Mouse (Mus musculus) midbrain, postnatal 0 days (tissue): Measurements from ENCODE around the gene Pi4k2a. TPM values are rescaled to one million over a fixed set of nuclear protein-coding genes. Genes with fewer than 3 reads are reported as not detected.
"Not testable (repeated sequence)": the region's sequence is repeated elsewhere in the genome, so short reads cannot be mapped to it uniquely, and the experiment has no call there.

Experiments
- ATAC-seq: fragments of 200-750 bp; cut with Nextera tagmentation; 2 replicates; pipeline ENCODE4 v1.8.0; 2017; ENCODE audit warnings: moderate number of reproducible peaks, mild to moderate bottlenecking, moderate TSS enrichment, moderate library complexity; ENCODE audit not compliant: low FRiP score
- DNase-seq: peaks from one replicate; pipeline ENCODE4 v3.0.0-alpha.2; 2015; ENCODE audit warnings: low spot score
- H3K27ac ChIP-seq: fragments of 300-500 bp; sonication (generic); 2 replicates; pipeline ENCODE4 v1.5.1; 2014; ENCODE audit warnings: low read depth, mild to moderate bottlenecking, low read length, mixed read lengths
- H3K27me3 ChIP-seq: fragments of 300-500 bp; sonication (generic); 2 replicates; pipeline ENCODE4 v1.6.1; 2014; ENCODE audit warnings: low read length, control low read depth, mixed read lengths; ENCODE audit not compliant: insufficient read depth
- H3K36me3 ChIP-seq: fragments of 300-500 bp; sonication (generic); 2 replicates; pipeline ENCODE4 v1.6.1; 2014; ENCODE audit warnings: low read length, control low read depth, mixed read lengths; ENCODE audit not compliant: insufficient read depth
- H3K4me1 ChIP-seq: fragments of 300-500 bp; sonication (generic); 2 replicates; pipeline ENCODE4 v1.6.1; 2014; ENCODE audit warnings: mild to moderate bottlenecking, control low read depth, antibody characterized with exemption, low read length, mixed read lengths; ENCODE audit not compliant: insufficient read depth
- H3K4me2 ChIP-seq: fragments of 300-500 bp; sonication (generic); 2 replicates; pipeline ENCODE4 v1.6.1; 2014; ENCODE audit warnings: low read depth, mild to moderate bottlenecking, low read length, mixed read lengths; ENCODE audit not compliant: poor library complexity, severe bottlenecking
- H3K4me3 ChIP-seq: fragments of 300-500 bp; sonication (generic); 2 replicates; pipeline ENCODE4 v1.5.1; 2014; ENCODE audit warnings: low read depth, mild to moderate bottlenecking, low read length, moderate library complexity
- H3K9ac ChIP-seq: fragments of 300-500 bp; sonication (generic); replicated peaks from 2 replicates; pipeline ENCODE4 v1.6.1; 2014; ENCODE audit warnings: mild to moderate bottlenecking, low read length, moderate library complexity, mixed read lengths; ENCODE audit not compliant: poor library complexity, severe bottlenecking
- H3K9me3 ChIP-seq: fragments of 300-500 bp; sonication (generic); 2 replicates; pipeline ENCODE4 v1.6.1; 2016; ENCODE audit warnings: low read length, control low read depth
- CTCF ChIP-seq: IDR thresholded peaks from 2 replicates; pipeline ENCODE4 v1.5.1; 2016; ENCODE audit warnings: antibody characterized with exemption, mild to moderate bottlenecking
- WGBS: fragments of 180-500 bp; shearing (Covaris S2); extraction: QIAGEN DNeasy Blood & Tissue Kit; methylation state at CpG from one replicate; pipeline ENCODE4 v1.1.7; 2014; 5-methylcytosine and 5-hydroxymethylcytosine counted together
- polyA plus RNA-seq: library from polyadenylated mRNA; unstranded; fragments of >200 nt; fragmentation: Nextera tagmentation; extraction: Ambion mirVana; gene quantifications from 2 replicates; pipeline ENCODE4 v1.2.1, GENCODE M21; 2015
- total RNA-seq: library from RNA; depleted of rRNA; stranded (reverse); fragments of >200 nt; gene quantifications from 2 replicates; pipeline ENCODE4 v1.2.3, GENCODE M21; 2014

Pi4k2a gene
- total and polyA plus RNA-seq, 2 experiments from 2014 or later = 19.3 to 33.0 TPM

GRCm38 (mm10) chr19:42075992-42076391 lies 14.3 kb upstream of the Pi4k2a start:
- Histone ChIP-seq H3K4me2 (no peak overlapping the region), H3K4me3 (no peak overlapping the region), H3K27me3 (no peaks in the 10 kb centered on the region), H3K4me1 (no peaks in the 10 kb centered on the region), H3K36me3 (peaks cover 40% of the 10 kb centered on the region), H3K27ac (no peak overlapping the region), H3K9me3 (no peaks in the 10 kb centered on the region), H3K9ac (no peak overlapping the region)
- no peak for TF ChIP-seq CTCF
- no peak for DNase-seq
- ATAC-seq = no peak
- WGBS = 89% methylated on average over 16 of the region's 16 CpGs

DNA sequence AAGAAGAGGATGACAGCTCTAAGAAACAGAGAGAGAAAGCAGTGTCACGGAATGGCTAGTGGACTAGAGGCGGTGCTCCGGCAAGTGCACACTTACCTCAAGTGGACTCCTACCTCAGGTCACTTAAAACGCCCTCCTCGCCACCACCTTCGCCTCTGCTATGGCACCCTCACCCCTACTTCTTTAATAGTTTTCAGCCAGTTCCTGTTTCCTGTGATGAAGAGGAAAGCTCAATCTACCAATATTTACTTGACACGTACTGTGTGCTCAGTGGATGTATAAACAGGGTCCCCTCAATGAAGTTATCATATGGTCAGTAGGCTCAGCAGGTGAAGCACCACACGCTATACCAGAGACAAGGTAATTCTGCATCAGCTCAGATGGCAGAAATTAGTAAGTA lies 11.7 kb upstream of the Pi4k2a start:
- no peak for ATAC-seq
- WGBS = 94% methylated on average over 8 of the region's 8 CpGs

DNA sequence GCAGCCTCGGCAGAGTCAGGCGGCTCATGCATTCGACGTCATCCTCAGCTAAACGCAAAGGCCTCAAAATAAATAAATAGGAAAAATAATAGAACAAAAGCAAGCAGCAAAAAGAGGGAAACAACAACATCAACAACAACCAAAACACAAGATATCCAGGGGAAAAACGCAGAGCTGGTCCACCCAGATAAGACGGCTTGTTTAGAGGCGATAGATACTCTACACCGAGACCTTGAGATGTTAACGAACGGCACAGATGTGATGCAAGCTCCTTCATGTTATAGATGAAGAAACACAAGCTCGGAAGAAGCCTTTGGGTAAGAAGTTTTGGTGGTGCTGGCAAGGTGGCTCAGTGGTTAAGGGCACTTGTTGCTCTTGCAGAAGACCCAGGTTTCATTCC lies 11.3 kb upstream of the Pi4k2a start:
- H3K36me3 ChIP-seq = peaks cover 39% of the 10 kb centered on the region
- no peak overlapping the region for H3K9ac ChIP-seq
- WGBS = 97% methylated on average over 12 of the region's 12 CpGs
- H3K27ac ChIP-seq = no peak overlapping the region
- no peaks in the 10 kb centered on the region for H3K27me3 ChIP-seq
- DNase-seq (no peak), ATAC-seq (no peak)
- no peaks in the 10 kb centered on the region for H3K4me1 ChIP-seq
- H3K9me3 ChIP-seq = no peaks in the 10 kb centered on the region
- TF ChIP-seq CTCF = no peak
- no peak overlapping the region for H3K4me2 ChIP-seq
- H3K4me3 ChIP-seq = no peak overlapping the region

More for the DNA sequence above, 11.7 kb upstream of the Pi4k2a start:
- Histone ChIP-seq H3K9me3 (no peaks in the 10 kb centered on the region), H3K4me2 (no peak overlapping the region), H3K4me3 (no peak overlapping the region), H3K36me3 (peaks cover 40% of the 10 kb centered on the region), H3K4me1 (no peaks in the 10 kb centered on the region), H3K9ac (no peak overlapping the region), H3K27me3 (no peaks in the 10 kb centered on the region), H3K27ac (no peak overlapping the region)
- TF ChIP-seq CTCF = no peak
- DNase-seq = no peak

DNA sequence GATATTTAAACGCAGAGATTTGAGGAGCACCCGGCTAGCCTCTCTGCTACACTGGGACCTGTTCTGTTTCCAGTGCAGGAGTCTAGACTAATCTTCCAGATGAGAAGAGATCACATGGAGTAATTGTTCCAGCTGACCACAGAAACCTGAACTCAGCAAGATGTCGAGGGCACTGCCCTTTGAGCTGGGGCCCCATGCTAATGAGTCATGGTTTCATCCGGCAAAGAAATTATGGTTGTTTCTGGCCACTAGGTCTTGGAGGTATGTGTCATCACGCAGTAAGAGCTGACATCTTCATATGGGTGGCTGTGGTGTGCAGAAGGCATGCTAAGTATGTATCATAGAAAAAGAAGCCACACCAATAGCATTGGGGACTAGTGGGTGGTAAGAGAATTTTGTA lies 10.3 kb upstream of the Pi4k2a start:
- H3K4me3 ChIP-seq = no peak overlapping the region
- 80% methylated on average over 5 of the region's 5 CpGs for WGBS
- no peak overlapping the region for H3K4me2 ChIP-seq
- ATAC-seq (no peak), DNase-seq (no peak)
- H3K9me3 ChIP-seq = no peaks in the 10 kb centered on the region
- TF ChIP-seq CTCF = no peak
- peaks cover 34% of the 10 kb centered on the region for H3K36me3 ChIP-seq
- H3K27ac ChIP-seq = no peak overlapping the region
- no peaks in the 10 kb centered on the region for H3K4me1 ChIP-seq
- no peak overlapping the region for H3K9ac ChIP-seq
- H3K27me3 ChIP-seq = no peaks in the 10 kb centered on the region

DNA sequence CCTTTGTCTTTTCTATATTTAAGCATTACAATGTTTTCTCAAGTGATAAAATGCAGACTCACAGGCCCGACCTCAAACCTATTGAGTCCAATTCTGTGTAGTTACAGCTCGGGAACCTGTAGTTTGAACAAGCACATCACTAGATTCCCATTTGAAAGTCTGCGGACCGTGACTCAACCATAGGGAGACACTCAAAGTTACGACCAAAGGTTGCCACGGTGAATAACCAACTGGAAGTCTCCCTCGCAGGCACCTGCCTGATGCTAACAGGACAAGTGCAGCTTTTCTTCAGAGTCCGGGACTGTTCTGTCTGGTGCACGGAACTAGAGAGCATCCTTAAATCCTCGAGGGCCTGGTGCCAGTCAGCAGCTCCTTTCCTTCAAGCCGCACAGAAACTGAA lies 9.8 kb upstream of the Pi4k2a start:
- no peaks in the 10 kb centered on the region for H3K9me3 ChIP-seq
- H3K4me2 ChIP-seq = no peak overlapping the region
- no peak for TF ChIP-seq CTCF
- H3K36me3 ChIP-seq = peaks cover 28% of the 10 kb centered on the region
- no peak overlapping the region for H3K4me3 ChIP-seq
- H3K9ac ChIP-seq = no peak overlapping the region
- H3K27ac ChIP-seq = no peak overlapping the region
- H3K4me1 ChIP-seq = no peaks in the 10 kb centered on the region
- H3K27me3 ChIP-seq = no peaks in the 10 kb centered on the region
- 69% methylated on average over 11 of the region's 11 CpGs for WGBS
- ATAC-seq (no peak), DNase-seq (no peak)

DNA sequence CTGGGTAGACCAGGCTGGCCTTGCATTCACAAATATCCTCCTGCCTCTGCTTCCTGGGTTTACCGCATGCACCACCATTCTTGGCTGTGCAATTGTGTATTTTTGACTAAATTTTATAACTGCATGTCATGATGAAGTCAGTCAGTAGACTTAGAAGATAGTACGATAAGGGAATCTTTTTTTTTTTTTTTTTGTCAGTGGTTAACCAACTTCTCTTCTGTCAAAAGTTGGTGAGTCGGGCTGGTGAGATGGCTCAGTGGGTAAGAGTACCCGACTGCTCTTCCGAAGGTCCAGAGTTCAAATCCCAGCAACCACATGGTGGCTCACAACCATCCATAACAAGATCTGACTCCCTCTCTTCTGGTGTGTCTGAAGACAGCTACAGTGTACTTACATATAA lies 8.7 kb upstream of the Pi4k2a start:
- not testable (repeated sequence) for H3K4me2 ChIP-seq, H3K9ac ChIP-seq, H3K27ac ChIP-seq, H3K4me1 ChIP-seq, H3K27me3 ChIP-seq, ATAC-seq, H3K4me3 ChIP-seq, DNase-seq, H3K9me3 ChIP-seq
- H3K36me3 ChIP-seq = peaks cover 17% of the 10 kb centered on the region
- 96% methylated on average over 5 of the region's 5 CpGs for WGBS
